Mouse (Mus musculus): ENCODE measurements around the gene Rbbp5.
"Not testable (repeated sequence)": the region's sequence is repeated elsewhere in the genome, so short reads cannot be mapped to it uniquely, and the experiment has no call there.

Gene Rbbp5

DNA sequence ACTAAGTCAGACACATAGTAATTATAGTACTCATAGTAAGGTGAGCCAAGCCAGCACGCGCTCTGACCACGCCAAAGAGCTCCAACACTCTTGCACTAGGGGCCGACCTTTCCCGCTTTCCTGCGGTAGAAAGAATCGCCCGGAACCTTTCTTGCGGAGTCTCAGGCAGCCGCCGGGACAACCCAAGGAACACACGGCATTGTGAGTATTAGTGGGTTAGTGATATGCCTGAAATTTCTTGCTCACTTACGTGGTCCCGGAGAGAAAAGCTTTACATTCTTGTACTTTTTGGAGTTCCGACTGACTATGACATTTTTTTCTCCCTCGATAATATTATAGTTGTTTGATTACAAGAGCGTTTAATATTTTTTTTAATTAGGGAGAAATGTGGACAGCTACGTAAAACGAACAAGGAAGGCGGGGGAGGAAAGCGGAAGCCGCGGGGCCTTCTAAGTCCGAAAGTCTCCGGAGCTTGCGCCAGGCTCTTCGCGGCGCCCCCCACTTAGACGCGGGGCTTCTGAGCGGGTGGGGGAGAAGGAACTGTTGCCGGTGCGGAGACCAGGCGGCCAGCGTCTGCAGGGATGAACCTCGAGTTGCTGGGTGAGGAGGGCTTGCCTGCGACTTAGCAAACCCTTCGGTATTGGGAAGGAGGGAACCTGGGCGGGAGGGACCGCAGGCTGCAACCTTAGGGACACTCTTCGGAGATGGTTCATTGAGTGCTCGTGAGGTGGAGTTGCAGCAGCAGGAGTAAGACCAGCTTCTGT is at the start of gene Rbbp5:
Gene Rbbp5, plus strand, starts transcription at position 438 of the 764 bp plus-strand sequence.
- DNase-seq = peak; percentile 89

DNA sequence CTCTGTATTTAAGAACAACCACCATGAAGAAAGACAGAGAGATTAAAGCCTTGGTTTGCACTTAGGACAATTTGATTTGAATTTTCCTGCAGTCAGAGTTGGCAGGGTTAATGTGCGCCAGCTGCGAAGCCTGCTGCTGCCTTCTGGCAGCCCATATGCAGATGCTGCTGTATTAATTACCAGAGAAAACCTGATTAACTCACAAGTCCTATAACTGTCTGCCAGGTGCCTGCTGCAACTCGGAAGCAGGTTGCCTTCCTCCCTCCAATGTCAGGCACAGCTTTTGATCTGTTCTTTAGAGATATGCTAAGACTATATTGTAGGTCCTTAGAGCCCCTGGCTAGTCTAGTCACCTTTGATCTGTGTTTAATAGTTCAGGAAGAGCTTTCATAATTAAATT is 46.3 kb upstream of the Rbbp5 start:
- DNase-seq = no peak

GRCm38 (mm10) chr1:132431716-132432115 is 45.4 kb upstream of the Rbbp5 start:
- DNase-seq = no peak

GRCm38 (mm10) chr1:132433349-132433748 is 43.8 kb upstream of the Rbbp5 start:
- DNase-seq = no peak

GRCm38 (mm10) chr1:132434032-132434431 is 43.1 kb upstream of the Rbbp5 start:
- no peak for DNase-seq

GRCm38 (mm10) chr1:132436320-132436958 is 40.7 kb upstream of the Rbbp5 start:
- DNase-seq = no peak

- no peak for DNase-seq
Observed at GRCm38 (mm10) chr1:132436960-132437359, 40.2 kb upstream of the Rbbp5 start.

DNA sequence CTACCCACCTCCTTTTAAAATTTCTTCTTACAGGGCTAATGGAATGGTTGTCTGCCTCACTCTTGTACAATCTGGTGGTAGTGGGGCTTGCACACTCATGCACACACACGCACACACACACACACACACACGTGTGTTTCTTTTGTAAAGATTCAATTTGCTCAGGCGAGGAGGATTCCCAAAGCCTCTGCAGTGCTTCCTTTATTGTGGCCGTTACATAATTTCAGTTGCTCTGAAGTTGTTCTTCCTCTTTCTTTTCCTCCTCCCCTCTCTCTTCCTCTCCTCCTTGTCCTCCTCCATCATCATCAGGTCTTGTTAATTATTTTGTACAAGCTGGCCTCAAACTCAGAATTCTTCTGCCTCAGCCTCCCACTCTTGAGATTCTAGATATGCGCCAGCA is 39.8 kb upstream of the Rbbp5 start:
- no peak for DNase-seq

- no peak for DNase-seq
Observed at GRCm38 (mm10) chr1:132440896-132441435, 36.2 kb upstream of the Rbbp5 start.

DNA sequence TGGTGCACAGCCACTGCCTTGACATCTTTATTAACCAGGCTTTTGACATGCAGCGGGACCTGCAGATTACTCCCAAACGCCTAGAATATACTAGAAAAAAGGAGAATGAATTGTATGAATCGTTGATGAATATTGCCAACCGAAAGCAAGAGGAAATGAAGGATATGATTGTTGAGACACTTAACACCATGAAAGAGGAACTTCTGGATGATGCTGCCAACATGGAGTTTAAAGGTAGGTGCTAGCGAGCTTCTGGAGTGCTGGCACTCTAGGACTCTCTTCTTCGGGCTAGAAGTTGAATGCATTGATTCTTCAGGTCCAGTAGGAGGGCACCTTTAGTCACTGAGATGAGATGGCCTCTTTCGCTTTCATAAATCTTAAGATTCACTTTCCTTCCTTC is 27.4 kb upstream of the Rbbp5 start:
- DNase-seq = no peak

- no peak for DNase-seq
Observed at GRCm38 (mm10) chr1:132464651-132465050, 12.5 kb upstream of the Rbbp5 start.

GRCm38 (mm10) chr1:132468926-132469325 is 8.2 kb upstream of the Rbbp5 start:
- no peak for DNase-seq

GRCm38 (mm10) chr1:132469519-132469918 is 7.6 kb upstream of the Rbbp5 start:
- no peak for DNase-seq

DNA sequence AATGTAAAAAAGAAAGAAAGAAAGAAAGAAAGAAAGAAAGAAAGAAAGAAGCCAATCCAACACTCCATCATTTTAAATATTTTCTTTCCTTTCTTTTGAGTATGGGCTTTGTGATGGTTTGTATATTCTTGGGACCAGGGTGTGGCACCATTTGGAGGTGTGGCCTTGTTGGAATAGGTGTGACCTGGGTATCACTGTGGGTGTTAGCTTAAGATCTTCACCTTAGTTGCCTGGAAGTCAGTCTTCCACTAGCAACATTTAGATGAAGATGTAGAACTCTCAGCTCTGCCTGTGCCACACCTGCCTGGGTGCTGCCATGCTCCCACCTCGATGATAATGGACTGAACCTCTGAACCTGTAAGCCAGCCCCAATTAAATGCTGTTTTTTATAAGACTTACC is 7.1 kb upstream of the Rbbp5 start:
- not testable (repeated sequence) for DNase-seq

DNA sequence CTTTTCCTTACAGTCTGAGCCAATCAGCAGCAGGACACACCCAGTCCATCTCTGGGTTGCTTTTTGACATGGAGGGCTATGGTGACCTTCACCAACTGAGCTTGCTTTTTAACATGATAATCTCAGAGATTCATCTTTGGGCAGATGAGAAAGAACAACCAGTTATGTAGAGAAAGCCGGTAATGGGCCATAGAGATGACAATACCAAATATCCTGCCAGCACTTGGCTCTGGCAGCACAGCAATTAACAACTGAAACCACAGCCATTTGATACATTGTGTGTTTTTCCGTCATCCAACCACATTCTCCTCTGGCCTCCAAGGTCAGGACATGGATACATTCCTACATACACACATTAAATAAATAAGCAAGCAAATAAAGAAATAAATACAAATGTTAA is 6.1 kb upstream of the Rbbp5 start:
- DNase-seq = no peak

DNA sequence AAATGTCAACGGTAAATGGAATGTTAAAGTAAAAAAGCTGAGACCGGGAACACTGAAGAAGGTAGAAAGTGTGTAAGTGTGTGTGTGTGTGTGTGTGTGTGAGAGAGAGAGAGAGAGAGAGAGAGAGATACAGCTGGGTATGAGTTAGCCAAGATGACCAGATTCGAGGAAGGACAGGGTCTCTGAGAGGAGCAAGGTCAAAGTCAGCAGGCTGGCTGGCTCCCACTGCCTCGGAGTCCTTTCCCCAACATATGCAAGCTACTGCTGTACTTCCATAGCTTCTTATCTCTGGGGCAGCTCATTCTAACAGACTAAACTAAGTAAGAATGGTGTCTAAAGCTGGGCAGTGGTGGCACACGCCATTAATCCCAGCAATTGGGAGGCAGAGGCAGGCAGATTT is 5.7 kb upstream of the Rbbp5 start:
- DNase-seq = no peak

- no peak for DNase-seq
Observed at GRCm38 (mm10) chr1:132472537-132472936, 4.6 kb upstream of the Rbbp5 start.

DNA sequence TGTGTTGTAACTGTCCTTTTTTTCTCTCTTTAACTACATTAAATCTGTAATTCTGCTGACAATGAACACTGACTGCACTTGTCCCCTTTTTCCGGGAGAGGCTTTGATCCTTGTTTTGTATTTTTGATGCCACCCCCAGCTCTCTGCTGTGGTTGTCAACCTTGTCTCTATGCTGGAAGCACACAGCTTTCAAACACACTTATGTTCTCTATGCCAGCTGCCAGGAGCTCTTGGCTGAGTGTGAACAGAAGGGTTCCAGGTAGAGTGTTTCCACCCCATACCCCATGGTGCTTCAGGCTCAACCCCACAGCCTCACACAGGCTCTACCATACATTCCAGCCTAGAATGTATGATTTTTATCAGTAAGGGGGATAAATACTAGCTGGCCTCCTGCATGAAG is 2.7 kb upstream of the Rbbp5 start:
- DNase-seq = no peak

GRCm38 (mm10) chr1:132476575-132476927 is 614 bp upstream of the Rbbp5 start:
- peak; percentile 9 for DNase-seq

DNA sequence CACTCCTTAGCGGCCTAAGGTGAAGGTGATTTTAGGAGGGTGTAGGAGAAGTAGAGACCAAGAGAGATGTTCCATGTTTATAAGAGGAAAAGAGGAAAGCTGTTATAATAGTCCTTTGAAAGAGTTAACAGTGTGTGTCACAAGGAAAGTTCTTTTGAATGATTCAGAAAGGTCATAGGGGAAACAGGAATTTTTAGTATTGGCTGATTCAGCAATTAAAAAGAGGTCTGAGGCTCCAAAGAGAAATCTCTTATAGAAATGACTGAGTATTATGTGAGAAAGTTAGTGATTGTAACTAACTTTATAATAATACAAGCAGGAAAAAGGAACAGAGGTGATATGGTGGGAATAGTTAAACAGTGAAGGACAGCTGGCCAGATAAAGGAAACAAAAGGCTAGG is 2.3 kb downstream of the Rbbp5 start:
- DNase-seq = no peak

GRCm38 (mm10) chr1:132481619-132482018 is 4.5 kb downstream of the Rbbp5 start:
- DNase-seq = no peak

GRCm38 (mm10) chr1:132483234-132483633 is 6.1 kb downstream of the Rbbp5 start:
- no peak for DNase-seq

- DNase-seq = no peak
Observed at GRCm38 (mm10) chr1:132483759-132484158, 6.6 kb downstream of the Rbbp5 start.

- DNase-seq = no peak
Observed at GRCm38 (mm10) chr1:132500535-132500934, 23.4 kb downstream of the Rbbp5 start.
